Mouse (Mus musculus): ENCODE results near the gene Itpr2.

Itpr2 gene

GRCm38 (mm10) chr6:146245888-146246287 lies 256.1 kb downstream of the Itpr2 start:
- no peak for ATAC-seq (ENCODE audit: insufficient number of reproducible peaks, low FRiP score, low TSS enrichment)

GRCm38 (mm10) chr6:146243068-146243467 lies 259.0 kb downstream of the Itpr2 start:
- no peak for ATAC-seq (ENCODE audit: insufficient number of reproducible peaks, low FRiP score, low TSS enrichment)

- no peak for ATAC-seq (ENCODE audit: insufficient number of reproducible peaks, low FRiP score, low TSS enrichment)
Observed at GRCm38 (mm10) chr6:146241336-146241735, 260.7 kb downstream of the Itpr2 start.

GRCm38 (mm10) chr6:146235165-146235564 lies 266.9 kb downstream of the Itpr2 start:
- ATAC-seq (ENCODE audit: insufficient number of reproducible peaks, low FRiP score, low TSS enrichment) = no peak

- ATAC-seq (ENCODE audit: insufficient number of reproducible peaks, low FRiP score, low TSS enrichment) = no peak
Observed at GRCm38 (mm10) chr6:146234417-146234816, 267.6 kb downstream of the Itpr2 start.

- ATAC-seq (ENCODE audit: insufficient number of reproducible peaks, low FRiP score, low TSS enrichment) = no peak
Observed at GRCm38 (mm10) chr6:146230903-146231302, 271.1 kb downstream of the Itpr2 start.

- no peak for ATAC-seq (ENCODE audit: insufficient number of reproducible peaks, low FRiP score, low TSS enrichment)
Observed at GRCm38 (mm10) chr6:146230373-146230788, 271.6 kb downstream of the Itpr2 start.

- no peak for ATAC-seq (ENCODE audit: insufficient number of reproducible peaks, low FRiP score, low TSS enrichment)
Observed at GRCm38 (mm10) chr6:146229967-146230366, 272.1 kb downstream of the Itpr2 start.

GRCm38 (mm10) chr6:146229519-146229918 lies 272.5 kb downstream of the Itpr2 start:
- no peak for ATAC-seq (ENCODE audit: insufficient number of reproducible peaks, low FRiP score, low TSS enrichment)

GRCm38 (mm10) chr6:146228048-146228447 lies 274.0 kb downstream of the Itpr2 start:
- no peak for ATAC-seq (ENCODE audit: insufficient number of reproducible peaks, low FRiP score, low TSS enrichment)

- no peak for ATAC-seq (ENCODE audit: insufficient number of reproducible peaks, low FRiP score, low TSS enrichment)
Observed at GRCm38 (mm10) chr6:146222403-146223063, 279.5 kb downstream of the Itpr2 start.

GRCm38 (mm10) chr6:146221371-146222336 lies 280.4 kb downstream of the Itpr2 start:
- no peak for ATAC-seq (ENCODE audit: insufficient number of reproducible peaks, low FRiP score, low TSS enrichment)

GRCm38 (mm10) chr6:146220071-146220470 lies 282.0 kb downstream of the Itpr2 start:
- ATAC-seq (ENCODE audit: insufficient number of reproducible peaks, low FRiP score, low TSS enrichment) = no peak

GRCm38 (mm10) chr6:146219534-146219933 lies 282.5 kb downstream of the Itpr2 start:
- no peak for ATAC-seq (ENCODE audit: insufficient number of reproducible peaks, low FRiP score, low TSS enrichment)

- no peak for ATAC-seq (ENCODE audit: insufficient number of reproducible peaks, low FRiP score, low TSS enrichment)
Observed at GRCm38 (mm10) chr6:146215302-146215701, 286.7 kb downstream of the Itpr2 start.

- no peak for ATAC-seq (ENCODE audit: insufficient number of reproducible peaks, low FRiP score, low TSS enrichment)
Observed at GRCm38 (mm10) chr6:146212339-146212738, 289.7 kb downstream of the Itpr2 start.

- no peak for ATAC-seq (ENCODE audit: insufficient number of reproducible peaks, low FRiP score, low TSS enrichment)
Observed at GRCm38 (mm10) chr6:146211233-146211632, 290.8 kb downstream of the Itpr2 start.

GRCm38 (mm10) chr6:146208983-146209382 lies 293.0 kb downstream of the Itpr2 start:
- no peak for ATAC-seq (ENCODE audit: insufficient number of reproducible peaks, low FRiP score, low TSS enrichment)

- no peak for ATAC-seq (ENCODE audit: insufficient number of reproducible peaks, low FRiP score, low TSS enrichment)
Observed at GRCm38 (mm10) chr6:146207204-146207959, 294.6 kb downstream of the Itpr2 start.

GRCm38 (mm10) chr6:146205136-146205535 lies 296.9 kb downstream of the Itpr2 start:
- no peak for ATAC-seq (ENCODE audit: insufficient number of reproducible peaks, low FRiP score, low TSS enrichment)

- ATAC-seq (ENCODE audit: insufficient number of reproducible peaks, low FRiP score, low TSS enrichment) = no peak
Observed at GRCm38 (mm10) chr6:146204470-146204869, 297.6 kb downstream of the Itpr2 start.
